ENCODE assay signal across 13 mouse cellular contexts in genomic region chr2:9445826-9446225, GRCm38 (mm10).
"Had no signal": no experiment of that assay in that cellular context is flagged by ENCODE, and none has a peak within 500 bp of the region (broad histone marks: within the 10 kb centered on the region; RNA-seq: fewer than 3 reads in every experiment).

No protein-coding gene starts in this region.

- DNase-seq: gastrocnemius, postnatal 14 days; heart, adult 2 months; heart, postnatal 14 days; heart, postnatal 36 days; kidney, adult 11 months; kidney, adult 2 months; kidney, postnatal 10 days; kidney, postnatal 25 days; kidney, postnatal 4 days; liver; liver, embryonic 13.5 days had no signal

- ATAC-seq: hindbrain, postnatal 0 days; intestine, embryonic 16.5 days had no signal
